Mouse (Mus musculus) induced T-regulatory cell, adult 2 months (primary cell): ENCODE data around the gene Scarb1.

Experiments used
- DNase-seq: peaks from one replicate; pipeline ENCODE4 v3.0.0-alpha.2; 2012; ENCODE audit warnings: low read depth

Scarb1 gene

DNA sequence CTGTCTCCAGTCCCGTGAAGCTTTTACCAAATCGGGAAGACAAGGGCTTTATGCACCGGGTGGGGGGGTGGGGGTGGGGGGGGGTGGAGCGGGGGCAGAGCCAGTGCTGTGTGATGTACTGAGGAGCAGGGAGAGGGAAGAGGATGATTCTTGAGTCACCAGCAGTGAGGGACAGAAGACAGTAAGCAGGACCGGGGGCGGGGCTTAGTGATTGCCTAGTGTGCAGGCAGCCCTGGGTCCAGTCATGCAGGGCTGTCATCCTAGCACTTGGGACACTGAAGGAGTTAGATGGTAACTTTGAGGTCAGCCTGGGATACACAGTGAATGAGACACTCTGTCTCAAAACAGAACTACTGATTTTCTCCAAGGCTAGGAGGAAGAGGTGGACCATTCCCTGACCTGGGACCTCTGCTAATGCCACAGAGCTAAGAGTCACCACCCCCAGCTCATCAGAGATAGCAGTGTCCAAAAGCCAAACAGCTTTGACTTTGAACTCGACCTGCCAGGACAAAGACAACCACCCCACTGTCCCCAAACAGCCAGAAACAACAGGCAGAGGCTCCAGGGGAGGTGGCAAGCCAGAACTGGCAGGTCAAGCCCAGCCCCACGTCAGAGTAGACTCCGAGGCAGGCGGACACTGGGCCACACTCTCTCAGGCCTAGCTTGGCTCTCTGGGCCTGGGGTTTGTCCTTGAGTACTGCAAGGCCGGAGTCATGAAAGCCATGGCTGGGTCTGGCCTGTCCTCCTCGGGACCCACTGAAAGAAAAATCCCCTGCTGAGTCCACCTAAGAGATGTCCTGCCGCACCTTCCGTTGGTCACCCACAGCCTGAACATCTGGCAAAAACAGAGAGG, 35.4 kb downstream of the Scarb1 start:
- DNase-seq, result no peak

DNA sequence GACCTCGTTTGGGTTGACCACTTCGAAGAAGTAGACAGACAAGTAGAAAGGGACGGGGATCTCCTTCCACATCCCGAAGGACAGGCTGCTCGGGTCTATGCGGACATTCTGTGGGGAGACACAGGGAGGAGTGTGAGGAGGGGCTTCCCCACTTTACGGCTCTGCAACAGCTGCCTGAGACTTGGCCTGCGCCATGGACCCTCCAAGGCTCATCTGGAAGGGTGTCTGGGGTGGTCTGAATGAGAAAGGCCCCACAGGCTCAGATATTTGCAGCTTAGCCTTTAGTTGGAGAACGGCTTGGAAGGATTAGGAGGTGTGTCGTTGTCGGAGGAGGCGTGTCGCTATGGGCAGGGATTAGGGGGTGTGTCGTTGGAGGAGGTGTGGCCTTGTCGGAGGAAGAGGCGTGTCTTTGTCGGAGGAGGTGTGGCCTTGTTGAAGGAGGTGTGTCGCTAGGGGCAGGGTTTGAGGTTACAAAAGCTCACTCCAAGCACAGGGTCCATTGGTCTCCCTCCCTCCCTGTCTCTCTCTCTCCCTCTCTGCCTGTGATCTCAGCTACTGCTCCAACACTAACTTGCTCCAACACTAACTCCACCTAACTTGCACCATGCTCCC, 36.5 kb downstream of the Scarb1 start:
- DNase-seq, result peak; percentile 10

DNA sequence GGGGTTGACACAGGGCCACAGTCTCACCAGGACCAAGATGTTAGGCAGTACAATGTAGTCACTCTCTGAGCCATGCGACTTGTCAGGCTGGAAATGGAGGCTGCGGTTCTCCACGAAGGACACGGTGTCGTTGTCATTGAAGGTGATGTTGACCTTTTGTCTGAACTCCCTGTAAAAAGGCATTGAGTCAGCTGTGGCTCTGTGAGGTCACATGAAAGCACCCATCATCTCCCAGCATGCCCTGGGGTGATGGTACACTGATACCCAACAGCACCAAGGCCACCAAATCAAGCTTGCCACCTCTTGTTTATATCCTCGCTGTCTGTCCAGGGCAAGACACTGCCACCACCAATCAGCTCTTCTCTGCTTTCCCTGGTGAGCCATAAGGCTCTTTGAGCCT, 37.8 kb downstream of the Scarb1 start:
- no peak for DNase-seq

DNA sequence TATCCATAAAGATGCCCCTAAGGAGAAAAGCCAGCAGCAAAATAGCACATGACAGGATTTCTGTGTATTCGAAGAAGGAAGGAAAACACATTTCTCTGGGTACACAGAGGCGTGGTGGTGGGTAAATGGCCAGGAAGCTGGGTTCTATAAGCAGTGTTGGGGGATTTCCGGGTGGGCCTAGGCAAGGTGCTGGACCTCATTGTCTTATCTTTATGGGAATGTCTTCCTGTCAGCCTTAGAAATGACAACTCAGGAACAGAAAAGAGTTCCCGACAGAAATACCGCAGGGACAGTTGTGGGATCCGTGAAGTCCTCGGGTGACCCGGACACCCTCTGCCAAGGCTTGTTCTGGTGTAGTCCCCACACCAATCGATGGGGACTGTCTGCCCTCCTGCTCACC, 42.7 kb downstream of the Scarb1 start:
- no peak for DNase-seq

DNA sequence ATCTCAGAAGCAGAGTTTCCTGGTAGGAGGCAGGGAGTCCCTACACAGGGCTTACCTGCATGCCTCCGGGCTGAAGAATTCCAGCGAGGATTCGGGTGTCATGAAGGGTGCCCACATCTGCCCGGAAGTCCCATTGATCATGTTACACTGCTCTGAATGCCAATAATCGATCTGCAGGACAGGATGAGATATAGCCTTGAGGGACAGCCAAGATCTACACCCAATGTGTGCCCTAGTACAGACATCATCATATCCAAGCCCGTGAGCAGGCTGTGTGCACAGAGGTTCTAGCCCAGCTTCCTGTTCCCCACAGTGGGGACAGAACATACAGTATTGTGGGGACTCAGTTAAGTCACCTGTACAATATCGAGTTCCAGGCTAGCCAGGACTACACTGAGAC, 43.7 kb downstream of the Scarb1 start:
- no peak for DNase-seq

DNA sequence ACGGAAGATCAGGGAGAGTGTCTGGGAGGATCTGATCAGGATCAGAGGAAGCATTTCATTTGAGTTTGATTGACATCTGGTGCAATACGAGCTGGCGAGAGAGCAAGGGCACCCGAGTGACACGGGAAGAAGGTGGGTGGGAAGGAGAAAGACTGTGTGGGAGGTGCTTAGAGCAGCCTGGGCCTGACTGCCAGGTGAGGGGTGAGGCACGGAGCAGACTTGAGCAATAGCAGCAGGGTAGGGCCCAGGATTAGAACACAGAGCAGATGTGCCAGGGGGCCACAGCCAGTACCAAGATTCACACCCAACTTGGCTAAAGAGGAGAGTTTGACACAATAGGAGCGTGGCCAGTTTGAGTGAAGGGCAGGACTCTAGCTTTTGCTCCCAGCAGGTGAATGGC, 47.9 kb downstream of the Scarb1 start:
- no peak for DNase-seq

DNA sequence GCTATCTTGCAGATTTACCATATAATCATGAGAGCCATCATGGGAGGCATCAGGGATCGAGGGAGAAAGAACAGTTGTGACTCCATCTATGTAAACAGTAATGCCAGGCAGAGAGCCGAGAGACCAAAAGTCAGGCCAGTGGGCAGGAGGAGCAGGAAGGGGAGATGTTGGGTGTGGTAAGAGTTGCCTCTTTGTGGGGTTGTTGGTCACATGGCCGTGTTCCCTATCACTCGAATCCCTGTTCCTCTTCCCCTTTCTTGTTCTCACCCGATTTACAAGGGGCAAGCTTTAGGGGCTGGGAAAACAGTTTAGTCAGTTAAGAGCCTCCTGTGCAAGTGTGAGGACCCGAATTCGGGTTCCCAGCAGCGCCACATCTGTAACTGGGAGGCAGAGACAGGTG, 49.0 kb downstream of the Scarb1 start:
- no peak for DNase-seq

DNA sequence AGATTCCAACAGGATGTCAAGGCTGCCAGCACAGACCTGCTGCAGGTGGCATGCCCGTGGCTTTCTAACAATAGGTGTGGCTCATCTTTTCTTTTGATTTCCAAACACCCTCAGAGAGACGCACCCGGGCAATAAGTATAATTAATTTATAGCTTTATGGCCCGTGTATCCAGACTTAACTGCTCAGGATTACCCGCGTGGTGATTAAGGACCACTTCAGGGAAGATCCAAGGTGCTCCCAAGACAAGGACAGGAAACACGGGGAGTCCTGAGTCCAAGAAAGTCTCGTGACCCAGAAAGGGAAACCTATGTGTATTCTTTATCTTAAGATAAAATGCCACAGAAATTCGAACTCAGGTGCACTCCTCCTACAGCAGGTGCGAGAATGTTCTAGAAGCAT, 49.5 kb downstream of the Scarb1 start:
- no peak for DNase-seq

DNA sequence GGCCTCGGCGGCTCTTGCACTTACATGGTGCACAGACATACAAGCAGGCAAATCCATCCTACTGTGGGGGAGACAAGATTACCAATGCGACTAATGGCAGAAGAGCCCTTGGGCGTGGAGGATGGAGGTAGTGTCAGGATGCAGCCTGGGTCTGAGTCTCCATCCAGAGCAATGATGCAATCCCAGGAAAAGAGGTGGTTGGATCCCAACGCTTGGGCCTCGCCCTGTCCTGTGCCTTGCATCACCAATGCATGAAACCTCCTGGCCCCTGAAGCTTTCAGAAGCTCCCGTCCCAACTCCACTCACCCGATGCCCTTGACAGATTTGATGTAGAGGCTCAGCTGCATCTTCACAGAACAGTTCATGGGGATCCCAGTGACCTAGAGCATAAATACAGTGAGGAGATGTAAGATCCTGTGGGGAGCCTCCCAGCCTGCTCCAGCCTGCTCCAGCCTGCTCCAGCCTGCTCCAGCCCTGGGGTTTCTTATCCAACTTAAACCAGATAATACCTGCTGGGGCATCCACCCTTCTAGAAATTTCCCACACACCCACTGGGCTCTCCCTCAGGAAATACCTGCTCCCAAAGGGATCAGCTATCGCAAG, 53.7 kb downstream of the Scarb1 start:
- no peak for DNase-seq

DNA sequence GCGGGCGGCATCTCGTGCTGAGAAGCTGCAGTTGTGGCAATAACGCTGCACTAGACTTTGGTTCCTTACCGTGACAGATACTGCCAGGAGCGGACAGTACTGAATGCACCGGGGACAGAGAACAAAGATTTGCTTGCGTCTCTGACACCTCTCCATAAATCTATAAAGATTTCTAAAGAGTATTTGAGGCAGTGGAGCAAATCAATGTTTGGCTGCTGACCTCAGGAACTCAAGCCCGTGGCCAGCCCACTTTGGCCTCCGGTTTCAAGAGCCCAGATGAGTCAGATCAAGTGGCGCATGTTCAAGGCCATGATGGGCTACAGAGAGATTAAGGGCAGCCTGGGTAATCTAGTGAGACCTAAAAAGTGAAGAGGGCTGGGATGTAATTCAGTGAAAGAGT, 54.8 kb downstream of the Scarb1 start:
- DNase-seq, result no peak

DNA sequence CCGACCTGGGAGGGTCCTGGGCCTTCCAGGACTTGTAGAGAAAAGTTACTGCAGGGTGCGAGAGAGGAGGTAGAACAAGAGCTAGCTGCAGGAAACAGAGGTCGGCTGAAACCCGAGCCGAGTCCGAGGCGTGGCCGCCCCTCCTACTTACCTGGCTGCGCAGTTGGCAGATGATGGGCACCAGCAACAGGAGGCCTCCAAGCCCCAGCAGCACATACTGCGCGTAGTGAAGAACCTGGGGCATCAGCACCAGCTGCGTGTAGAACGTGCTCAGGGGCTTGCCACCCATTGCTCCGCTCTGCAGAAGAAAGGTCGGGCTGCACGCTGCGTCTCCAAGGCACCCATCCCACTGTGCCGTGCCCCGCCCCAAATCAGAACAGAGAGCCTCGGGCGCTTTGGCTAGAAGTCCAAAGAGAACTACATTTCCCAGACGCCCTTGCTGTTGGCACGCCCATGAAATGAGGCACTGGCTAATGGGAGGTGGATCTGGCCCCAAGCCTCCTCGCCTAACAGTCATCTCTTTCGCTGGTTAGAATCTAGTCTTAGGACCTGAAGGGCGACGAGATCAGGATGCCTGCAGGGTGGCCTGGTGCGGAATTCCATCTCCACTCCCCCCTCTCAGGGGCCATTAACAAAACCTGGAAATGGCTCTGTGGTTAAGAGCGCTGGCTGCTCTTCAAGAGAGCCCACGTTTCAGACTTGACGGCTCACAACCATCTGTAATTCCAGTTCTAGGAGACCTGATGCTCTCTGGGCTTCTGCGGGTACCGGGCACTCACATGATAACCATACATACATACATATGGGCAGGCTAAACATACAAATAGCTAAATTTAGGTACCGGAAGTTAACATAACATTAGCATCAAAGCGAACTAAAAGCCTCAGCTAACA, 56.9 kb downstream of the Scarb1 start:
- DNase-seq, result no peak

DNA sequence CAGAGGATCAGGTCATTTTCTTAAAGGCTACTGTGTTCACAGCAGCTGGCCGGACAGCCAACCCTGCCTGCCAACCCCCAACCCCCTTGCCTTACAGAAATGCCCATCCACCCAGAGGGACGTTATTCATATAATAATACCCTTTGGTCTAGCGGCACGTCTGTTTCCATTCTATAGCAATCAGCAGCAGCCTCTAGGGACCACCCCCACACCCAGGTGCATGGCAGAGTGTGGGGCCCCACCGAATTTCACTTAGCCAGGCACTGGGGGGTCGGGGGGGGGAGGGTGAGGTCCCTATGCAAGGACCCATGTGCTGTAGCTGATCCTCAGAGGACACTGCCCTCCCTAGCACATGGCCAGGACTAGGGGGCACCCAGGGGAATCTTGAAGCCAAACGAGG, 61.7 kb downstream of the Scarb1 start:
- no peak for DNase-seq

DNA sequence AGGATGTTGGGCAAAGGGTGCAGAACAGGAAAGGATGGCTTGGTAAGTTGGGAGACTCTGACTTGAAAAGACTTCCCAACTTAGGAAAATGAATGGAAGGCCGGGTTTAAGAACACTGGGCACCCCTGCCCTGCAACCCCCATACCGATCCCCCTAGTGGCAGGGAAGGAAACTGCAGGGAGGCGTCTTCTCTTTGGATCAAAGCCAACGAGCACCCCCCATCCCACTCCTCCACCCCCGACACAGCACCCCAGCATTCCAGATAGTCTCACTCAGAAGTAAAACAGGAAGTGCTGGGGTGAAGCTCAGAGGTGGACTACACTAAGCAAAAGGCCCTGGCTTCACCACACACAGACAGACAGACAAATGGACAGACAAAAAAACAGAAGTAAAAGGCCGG, 62.6 kb downstream of the Scarb1 start:
- peak; percentile 67 for DNase-seq

DNA sequence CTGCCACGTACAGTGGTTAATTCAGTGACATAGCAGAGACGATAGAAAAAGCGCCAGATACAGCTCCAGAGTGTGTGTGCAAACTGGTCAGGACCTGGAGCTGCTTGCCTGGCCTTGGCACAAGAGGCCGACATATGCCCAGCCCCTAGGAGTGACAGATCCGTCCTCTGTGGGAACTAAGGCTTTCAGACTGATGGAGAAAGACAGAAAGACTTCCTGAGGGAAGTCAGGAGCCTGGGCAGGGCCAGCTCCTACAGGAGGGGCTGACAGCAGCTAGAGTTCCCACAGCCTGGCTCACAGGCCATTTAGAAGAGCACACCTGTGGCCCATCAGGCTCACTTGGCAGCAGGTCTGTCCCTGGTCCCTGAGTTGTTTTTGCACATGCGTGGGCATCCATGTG, 63.6 kb downstream of the Scarb1 start:
- no peak for DNase-seq

DNA sequence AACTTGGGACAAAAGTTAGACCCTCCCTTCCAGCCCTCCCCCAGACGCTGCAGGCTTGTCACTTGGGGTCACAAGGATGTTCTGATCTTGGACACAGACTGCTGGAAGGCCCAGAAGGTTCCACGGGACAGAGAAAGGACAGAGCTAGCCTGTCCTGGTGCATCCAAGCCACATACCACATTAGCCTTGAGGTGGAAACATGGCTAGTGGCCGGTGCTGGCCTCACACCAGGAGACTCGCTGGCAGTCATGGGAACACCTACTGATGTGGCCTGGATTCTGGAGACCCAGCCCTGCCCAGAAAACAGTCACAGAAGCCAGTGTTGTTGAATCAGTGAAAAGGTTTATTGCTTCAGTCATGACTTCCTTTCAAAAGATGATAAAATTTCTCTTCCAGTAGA, 64.1 kb downstream of the Scarb1 start:
- no peak for DNase-seq

DNA sequence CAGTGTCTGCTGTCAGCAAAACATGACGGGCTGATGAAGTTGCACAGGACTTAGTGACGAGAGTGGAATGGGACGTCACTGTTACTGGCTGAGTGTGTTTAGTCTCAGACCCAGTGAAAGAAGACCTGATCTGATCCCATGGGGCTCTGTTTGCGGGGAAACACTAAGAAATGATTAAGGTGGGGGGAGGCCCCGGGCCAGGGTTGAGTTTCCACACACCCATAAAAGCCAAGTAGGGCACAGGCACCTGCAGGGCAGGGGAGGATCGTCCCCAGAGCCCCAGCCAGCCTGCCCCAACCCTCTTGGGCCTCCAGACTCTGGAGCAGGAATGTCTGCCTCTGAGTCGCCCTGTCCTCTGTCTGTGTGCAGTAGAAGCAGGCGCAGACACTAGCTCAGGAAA, 65.6 kb downstream of the Scarb1 start:
- no peak for DNase-seq

DNA sequence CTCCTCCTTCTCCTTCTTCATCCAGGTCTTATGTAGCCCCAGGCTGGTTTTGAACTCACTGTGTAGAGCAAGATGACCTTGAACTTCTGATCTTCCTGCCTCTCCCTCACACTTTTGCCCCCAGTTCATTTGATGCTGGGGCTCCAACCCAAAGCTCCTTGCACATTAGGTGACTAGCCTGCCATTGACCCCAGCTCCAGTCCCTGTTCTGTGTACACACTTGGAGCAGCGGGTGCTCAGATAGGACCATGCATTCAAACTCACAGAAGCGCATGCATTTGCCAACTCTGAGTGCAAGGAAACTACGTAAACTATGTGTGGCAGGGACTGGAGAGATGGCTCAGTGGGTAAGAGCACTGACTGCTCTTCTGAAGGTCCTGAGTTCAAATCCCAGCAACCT, 66.1 kb downstream of the Scarb1 start:
- DNase-seq, result no peak

DNA sequence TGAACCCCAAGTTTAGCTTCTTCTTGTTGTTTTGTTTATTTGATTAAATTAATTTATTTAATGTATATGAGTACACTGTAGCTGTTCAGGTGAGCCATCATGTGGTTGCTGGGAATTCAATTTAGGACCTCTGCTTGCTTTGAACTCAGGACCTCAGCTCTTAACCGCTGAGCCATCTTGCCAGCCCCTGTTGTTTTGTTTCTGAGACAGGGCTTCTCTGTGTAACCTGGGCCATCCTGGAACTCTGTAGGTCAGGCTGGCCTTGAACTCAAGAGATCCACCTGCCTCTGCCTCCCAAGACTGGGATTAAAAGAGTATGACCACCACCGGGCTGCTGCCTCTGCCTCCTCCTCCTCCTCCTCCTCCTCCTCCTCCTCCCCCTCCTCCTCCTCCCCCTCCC, 66.7 kb downstream of the Scarb1 start:
- DNase-seq, result no peak

DNA sequence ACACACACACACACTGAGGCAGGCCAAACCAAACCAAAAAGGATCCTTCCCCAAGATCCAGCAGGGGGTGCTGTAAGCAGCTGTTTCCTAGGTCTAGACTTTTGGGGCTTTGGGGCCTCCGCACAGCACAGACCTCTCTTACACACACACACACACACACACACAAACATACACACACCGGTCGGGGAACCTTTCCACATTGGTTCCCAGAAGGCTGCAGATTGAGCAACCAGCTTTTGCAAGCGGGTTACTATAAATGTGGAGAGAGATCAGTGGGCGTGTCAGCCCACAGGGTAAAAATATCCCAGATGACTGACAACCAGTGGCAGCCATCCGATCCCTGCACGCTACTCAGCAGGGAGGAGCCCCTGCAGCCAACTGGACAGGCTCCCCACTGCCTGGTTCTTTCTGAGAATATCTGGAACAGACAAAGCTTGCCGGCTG, 67.2 kb downstream of the Scarb1 start:
- DNase-seq, result peak; percentile 64

DNA sequence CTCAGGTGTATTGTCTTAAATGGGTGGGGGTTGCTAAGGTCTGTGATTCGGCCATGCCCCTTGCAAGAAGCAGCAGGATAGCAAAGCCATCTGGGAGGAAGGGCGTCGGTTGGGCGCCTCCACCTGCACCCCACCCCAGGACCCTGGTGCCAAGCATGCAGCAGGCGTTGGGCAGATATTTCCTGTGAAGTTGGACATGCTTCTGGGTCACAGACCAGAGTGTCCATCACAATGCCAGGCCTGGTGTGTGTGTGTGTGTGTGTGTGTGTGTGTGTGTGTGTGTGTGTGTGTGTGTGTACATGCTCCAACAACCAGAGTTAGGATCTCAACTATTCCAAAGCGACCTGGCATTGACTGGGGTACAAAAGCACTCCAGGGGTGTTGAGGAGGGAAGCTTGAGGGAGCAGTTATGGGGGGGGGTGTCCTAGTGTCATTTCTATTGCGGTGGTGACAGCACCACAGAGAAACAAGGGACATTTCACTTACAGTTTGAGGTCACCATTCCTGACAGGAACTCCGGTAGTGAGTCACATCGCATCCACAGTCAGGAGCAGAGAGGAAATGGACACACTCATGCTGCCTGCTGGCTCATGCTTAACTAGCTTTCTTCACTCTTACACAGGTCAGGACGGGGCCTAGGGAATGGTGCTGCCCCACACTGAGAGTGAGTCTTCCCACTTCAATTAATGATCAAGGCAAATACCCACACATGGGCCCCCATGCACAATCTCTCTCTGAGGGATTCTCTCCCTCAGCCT, 68.5 kb downstream of the Scarb1 start:
- DNase-seq, result no peak

DNA sequence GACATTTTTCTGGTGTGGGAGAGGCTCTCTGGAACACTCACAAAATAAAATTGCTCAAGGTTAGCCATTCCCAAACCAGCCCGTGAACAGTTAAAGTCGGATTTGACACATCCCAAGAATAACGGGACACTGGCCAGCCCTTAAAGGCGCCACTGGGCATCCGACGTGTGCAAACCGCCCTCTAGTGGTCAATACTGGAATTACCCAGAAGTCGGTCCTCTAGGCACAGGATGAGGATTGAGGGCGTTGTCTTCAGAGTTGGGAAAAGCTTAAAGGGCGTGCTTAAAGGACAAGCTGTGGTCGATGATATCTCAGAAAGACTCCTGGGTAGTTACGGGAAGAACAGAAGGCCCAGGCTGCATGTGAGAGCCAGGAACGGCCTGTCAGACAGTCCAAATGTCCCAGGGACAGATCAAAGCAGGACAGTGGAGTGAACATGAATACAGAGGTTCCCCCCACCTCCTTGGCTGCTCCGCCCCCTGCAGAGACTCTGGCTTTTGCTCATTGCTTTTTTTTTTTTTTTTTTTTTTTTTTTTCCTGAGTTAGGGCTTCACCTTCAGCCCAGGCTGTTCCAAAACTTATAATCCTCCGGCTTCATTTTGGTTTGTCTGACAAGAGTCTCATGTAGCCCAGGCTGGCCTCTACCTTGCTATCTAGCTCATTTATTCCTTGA, 69.2 kb downstream of the Scarb1 start:
- peak; percentile 88 for DNase-seq
